Mouse (Mus musculus) forebrain, embryonic 16.5 days (tissue): Measurements from ENCODE around the gene Bicra. TPM values are rescaled to one million over a fixed set of nuclear protein-coding genes. Genes with fewer than 3 reads are reported as not detected.
A peak's percentile ranks its signal among the peaks of the same experiment; 100 is the strongest.

Source experiments
- ATAC-seq: fragments of 200-750 bp; cut with Nextera tagmentation; 2 replicates; pipeline ENCODE4 v1.8.0; 2017; ENCODE audit warnings: mild to moderate bottlenecking, moderate library complexity
- H3K27ac ChIP-seq: fragments of 300-500 bp; sonication (generic); 2 replicates; pipeline ENCODE4 v1.5.1; 2014; ENCODE audit warnings: low read length, control low read depth
- H3K27me3 ChIP-seq: fragments of 300-500 bp; sonication (generic); replicated peaks from 2 replicates; pipeline ENCODE4 v1.6.1; 2014; ENCODE audit warnings: low read length; ENCODE audit not compliant: control insufficient read depth, insufficient read depth
- H3K36me3 ChIP-seq: fragments of 300-500 bp; sonication (generic); 2 replicates; pipeline ENCODE4 v1.6.1; 2014; ENCODE audit not compliant: control insufficient read depth, insufficient read depth
- H3K4me1 ChIP-seq: fragments of 300-500 bp; sonication (generic); replicated peaks from 2 replicates; pipeline ENCODE4 v1.6.1; 2014; ENCODE audit warnings: low read length; ENCODE audit not compliant: control insufficient read depth, insufficient read depth
- H3K4me2 ChIP-seq: fragments of 300-500 bp; sonication (generic); 2 replicates; pipeline ENCODE4 v1.6.1; 2014; ENCODE audit warnings: mild to moderate bottlenecking, low read length, control low read depth
- H3K4me3 ChIP-seq: fragments of 300-500 bp; sonication (generic); replicated peaks from 2 replicates; pipeline ENCODE4 v1.5.1; 2014; ENCODE audit warnings: mild to moderate bottlenecking, low read length, control low read depth
- H3K9ac ChIP-seq: fragments of 300-500 bp; sonication (generic); replicated peaks from 2 replicates; pipeline ENCODE4 v1.6.1; 2014; ENCODE audit warnings: low read depth, low read length, control low read depth
- H3K9me3 ChIP-seq: fragments of 300-500 bp; sonication (generic); 2 replicates; pipeline ENCODE4 v1.6.1; 2016; ENCODE audit warnings: low read length; ENCODE audit not compliant: control insufficient read depth
- WGBS: fragments of 180-500 bp; shearing (Covaris S2); extraction: QIAGEN DNeasy Blood & Tissue Kit; methylation state at CpG from one replicate; pipeline ENCODE4 v1.1.7; 2014; 5-methylcytosine and 5-hydroxymethylcytosine counted together
- polyA plus RNA-seq: library from polyadenylated mRNA; unstranded; fragments of >200 nt; fragmentation: Nextera tagmentation; extraction: Ambion mirVana; gene quantifications from 2 replicates; pipeline ENCODE4 v1.2.1, GENCODE M21; 2015

Bicra gene
- polyA plus RNA-seq, 1 experiment from 2014 or later, result 11.2 TPM

DNA sequence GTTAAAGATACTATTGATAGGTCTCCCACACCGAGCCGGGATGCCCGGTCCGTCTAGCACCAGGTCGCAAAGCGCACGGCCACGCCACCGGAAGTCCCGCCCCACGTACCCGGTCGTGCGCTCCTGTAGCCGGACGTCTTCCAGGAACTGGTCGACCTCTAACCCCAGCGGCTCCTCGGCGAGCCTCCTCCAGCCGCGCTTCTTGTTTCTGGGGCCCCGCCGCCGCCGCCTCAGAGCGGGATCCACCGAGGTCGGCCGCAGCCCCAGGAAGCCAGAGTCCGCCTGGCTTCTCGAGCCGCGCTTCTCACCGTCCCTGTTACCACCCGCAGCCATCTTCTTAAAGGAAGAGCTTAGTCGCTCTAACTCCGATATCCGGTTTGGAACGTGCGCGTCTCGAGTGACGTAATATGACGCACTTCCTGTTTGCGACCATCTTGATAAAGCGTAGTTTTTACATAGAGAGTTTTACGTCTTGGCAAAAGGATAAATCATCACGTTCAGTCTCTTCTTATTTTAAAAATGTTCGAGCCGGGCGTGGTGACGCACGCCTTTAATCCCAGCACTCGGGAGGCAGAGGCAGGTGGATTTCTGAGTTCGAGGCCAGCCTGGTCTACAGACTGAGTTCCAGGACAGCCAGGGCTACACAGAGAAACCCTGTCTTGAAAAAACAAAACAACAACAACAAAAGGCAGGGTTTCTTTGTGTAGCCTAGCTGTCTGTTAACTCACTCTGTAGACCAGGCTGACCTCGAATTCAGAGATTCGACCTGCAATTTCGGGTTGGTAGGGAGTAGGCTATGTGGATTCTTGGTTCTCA lies 101.8 kb downstream of the Bicra start, which contains the start of gene Nop53:
Gene Nop53 (minus strand): TSS at position 354 of the 816 bp plus-strand sequence.
- 1% methylated on average over 59 of the region's 59 CpGs for WGBS
- H3K9me3 ChIP-seq, result no peaks in the 10 kb centered on the region

DNA sequence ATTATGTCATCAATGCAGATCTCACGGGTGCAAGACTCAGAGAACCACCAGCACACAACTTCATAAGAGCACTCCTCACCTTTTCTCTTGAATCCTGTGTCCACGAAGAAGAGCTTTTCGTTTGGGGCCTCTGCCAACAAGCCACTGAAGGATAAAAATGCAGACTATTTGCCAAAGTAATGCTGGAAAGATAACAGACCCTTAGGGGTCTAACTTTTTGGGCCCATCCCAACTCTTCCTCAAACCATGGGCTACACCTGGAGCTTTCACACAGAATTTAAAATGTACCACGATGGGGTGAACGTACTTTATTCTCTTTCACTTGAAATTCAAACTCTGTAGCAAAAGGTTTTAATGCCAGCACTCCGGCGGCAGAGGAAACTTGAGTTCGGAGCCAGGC lies 102.5 kb downstream of the Bicra start:
- 5% methylated on average over 8 of the region's 8 CpGs for WGBS
- H3K4me3 ChIP-seq, result peak overlapping the region; percentile 62
- peak overlapping the region; percentile 76 for H3K4me2 ChIP-seq
- peaks cover 29% of the 10 kb centered on the region for H3K36me3 ChIP-seq
- peak overlapping the region; percentile 66 for H3K9ac ChIP-seq
- no peaks in the 10 kb centered on the region for H3K9me3 ChIP-seq
- no peaks in the 10 kb centered on the region for H3K27me3 ChIP-seq
- peaks cover 22% of the 10 kb centered on the region for H3K4me1 ChIP-seq
- H3K27ac ChIP-seq, result peak overlapping the region; percentile 94
- ATAC-seq, result no peak

More for the DNA sequence above, 101.8 kb downstream of the Bicra start, which contains the start of gene Nop53:
- Histone ChIP-seq H3K4me3 (peak within 1 kb of the TSS; percentile 62), H3K36me3 (peaks cover 24% of the 10 kb centered on the region), H3K27ac (peak within 1 kb of the TSS; percentile 94), H3K4me2 (peak within 1 kb of the TSS; percentile 76), H3K4me1 (peaks cover 22% of the 10 kb centered on the region), H3K27me3 (no peaks in the 10 kb centered on the region), H3K9ac (peak within 1 kb of the TSS; percentile 66)
- peak; percentile 95 for ATAC-seq

DNA sequence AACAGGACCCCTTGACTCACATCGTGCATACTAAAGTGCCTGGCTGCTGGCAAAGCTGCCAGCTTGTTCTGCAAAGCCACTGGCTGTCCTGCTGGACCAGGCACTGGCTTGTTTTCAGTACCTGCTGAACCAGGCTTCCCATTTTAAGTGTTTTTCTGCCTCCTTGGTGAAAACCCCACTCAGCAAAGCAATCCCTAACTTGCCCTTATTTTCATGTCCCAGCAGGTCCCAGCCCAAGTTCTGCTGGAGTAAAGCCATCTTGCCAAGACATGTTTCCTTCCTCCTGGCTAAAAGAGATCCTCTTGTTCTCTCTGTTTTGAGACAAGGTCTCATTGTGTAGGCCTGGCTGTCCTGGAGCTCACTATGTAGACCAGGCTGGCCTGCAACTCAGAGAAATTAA lies 103.4 kb downstream of the Bicra start:
- Histone ChIP-seq H3K4me1 (peaks cover 22% of the 10 kb centered on the region), H3K27ac (no peak overlapping the region), H3K4me2 (no peak overlapping the region), H3K9ac (no peak overlapping the region), H3K9me3 (no peaks in the 10 kb centered on the region), H3K4me3 (no peak overlapping the region), H3K36me3 (peaks cover 36% of the 10 kb centered on the region), H3K27me3 (no peaks in the 10 kb centered on the region)
- no peak for ATAC-seq
- 100% methylated on average over 1 of the region's 1 CpGs for WGBS

DNA sequence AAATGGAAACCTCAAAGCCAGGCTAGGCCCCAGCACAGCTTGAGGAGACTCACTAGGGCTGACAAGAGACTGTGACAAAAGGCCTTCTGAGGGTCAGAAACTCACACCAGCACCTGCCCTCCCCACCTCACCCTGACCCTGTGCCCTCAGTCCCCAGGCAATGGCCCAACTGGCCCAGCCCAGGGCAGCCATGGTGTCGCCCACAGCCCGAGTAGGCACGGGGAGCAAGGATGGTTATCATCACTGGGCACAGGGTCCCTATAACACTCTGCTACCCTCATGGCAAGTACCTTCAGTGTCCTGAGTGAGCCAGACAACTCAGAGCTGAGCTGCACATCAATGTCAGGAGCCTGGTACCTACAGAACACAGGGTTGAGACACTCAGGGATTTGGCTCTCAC lies 109.1 kb downstream of the Bicra start:
- H3K9me3 ChIP-seq, result peaks cover 3% of the 10 kb centered on the region; the same call in 1 of the 2 replicates

DNA sequence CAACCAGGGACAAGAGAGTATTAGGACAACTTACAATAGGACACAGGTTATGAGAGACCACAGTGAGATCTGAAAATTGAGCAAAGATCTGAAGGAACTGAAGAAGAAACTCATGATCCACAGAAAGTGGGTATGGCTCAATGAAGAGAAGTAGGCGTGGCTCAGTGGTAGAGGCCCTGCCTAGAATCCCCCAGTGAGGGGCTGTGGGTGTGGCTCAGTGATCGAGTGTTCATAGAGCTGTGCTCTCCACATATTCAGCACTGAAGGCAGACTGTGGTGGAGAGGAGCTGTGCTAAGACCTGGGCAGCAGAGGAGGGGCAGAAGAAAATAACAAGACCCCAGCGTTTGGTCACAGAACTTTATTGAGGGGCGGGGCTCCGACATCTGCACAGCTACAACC lies 110.2 kb downstream of the Bicra start:
- peaks cover 71% of the 10 kb centered on the region for H3K36me3 ChIP-seq
- H3K4me3 ChIP-seq, result no peak overlapping the region
- H3K4me1 ChIP-seq, result no peaks in the 10 kb centered on the region
- ATAC-seq, result no peak
- 90% methylated on average over 5 of the region's 5 CpGs for WGBS
- H3K27ac ChIP-seq, result no peak overlapping the region
- H3K9ac ChIP-seq, result no peak overlapping the region
- no peaks in the 10 kb centered on the region for H3K27me3 ChIP-seq
- H3K9me3 ChIP-seq, result peaks cover 3% of the 10 kb centered on the region; the same call in 1 of the 2 replicates
- H3K4me2 ChIP-seq, result no peak overlapping the region

More for the DNA sequence above, 109.1 kb downstream of the Bicra start:
- Histone ChIP-seq H3K27me3 (no peaks in the 10 kb centered on the region), H3K4me3 (no peak overlapping the region), H3K4me2 (no peak overlapping the region), H3K9ac (no peak overlapping the region), H3K27ac (no peak overlapping the region), H3K4me1 (peaks cover 3% of the 10 kb centered on the region; the same call in 1 of the 2 replicates), H3K36me3 (peaks cover 78% of the 10 kb centered on the region)
- 91% methylated on average over 3 of the region's 3 CpGs for WGBS
- no peak for ATAC-seq

DNA sequence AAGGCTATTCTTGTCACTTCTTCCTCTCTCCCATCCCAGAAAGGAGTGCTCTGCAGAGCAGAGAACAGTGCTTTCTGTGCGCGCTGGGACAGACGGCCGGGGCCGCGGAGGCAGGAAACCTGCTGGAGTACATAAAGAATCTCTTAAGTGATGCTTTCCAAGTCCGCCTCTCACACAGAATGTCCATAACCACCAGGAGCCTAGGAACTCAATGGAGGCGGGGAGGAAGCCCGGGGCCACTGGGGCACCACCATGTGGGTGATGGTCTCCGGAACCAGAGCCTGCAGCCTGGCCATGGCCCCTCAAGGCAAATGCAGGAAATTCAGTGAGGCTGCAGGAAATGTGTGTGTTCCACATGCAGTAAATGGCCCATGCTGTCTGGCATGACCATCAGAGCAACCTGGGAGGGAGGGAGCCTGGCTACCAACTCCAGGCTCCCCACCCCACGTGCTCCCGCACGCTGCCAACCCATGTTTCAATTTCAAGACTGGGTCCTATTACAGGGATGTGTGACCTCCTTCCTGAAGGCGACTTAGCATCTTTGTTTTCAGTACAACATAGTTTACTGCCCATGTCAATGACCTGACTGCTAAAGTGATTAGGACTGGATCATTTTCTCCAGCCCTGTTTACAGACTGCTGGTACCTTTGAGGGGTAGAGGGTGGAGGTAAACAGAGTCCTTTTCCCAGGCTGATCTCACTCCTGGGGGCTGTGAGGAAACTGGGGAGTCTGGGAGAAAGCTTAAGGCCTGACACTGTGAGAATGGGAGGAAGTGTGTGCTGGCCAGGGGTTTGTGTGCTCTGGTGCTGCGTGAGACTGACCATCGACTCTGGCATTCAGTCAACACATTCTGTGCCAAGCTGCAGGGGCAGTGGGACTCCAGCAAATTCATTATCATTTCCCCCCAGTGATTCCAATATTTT lies 114.0 kb downstream of the Bicra start:
- Histone ChIP-seq H3K9me3 (peaks cover 3% of the 10 kb centered on the region; the same call in 1 of the 2 replicates), H3K4me1 (no peaks in the 10 kb centered on the region), H3K27me3 (no peaks in the 10 kb centered on the region), H3K9ac (no peak overlapping the region), H3K4me2 (no peak overlapping the region), H3K27ac (no peak overlapping the region), H3K36me3 (peaks cover 38% of the 10 kb centered on the region), H3K4me3 (no peak overlapping the region)
- 63% methylated on average over 16 of the region's 16 CpGs for WGBS
- ATAC-seq, result no peak

DNA sequence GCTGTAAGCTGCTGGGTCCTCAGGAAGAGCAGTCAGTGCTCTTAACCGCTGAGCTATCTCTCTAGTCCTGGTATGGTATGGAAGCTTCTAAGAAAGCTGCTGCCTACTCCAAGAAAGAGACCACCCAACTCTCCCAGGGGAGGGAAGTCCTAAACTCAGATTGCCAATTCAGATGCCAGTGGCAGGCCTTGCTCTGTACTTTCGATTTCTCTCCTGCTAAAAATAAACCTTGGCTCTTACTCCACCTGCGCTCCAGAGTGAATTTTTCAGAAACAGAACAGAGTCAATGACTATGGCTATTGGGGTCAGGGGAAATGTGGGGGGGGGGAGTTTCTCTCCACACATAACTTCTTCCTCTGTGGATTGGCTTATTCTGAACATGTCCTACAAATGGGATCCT lies 116.1 kb downstream of the Bicra start:
- no peak overlapping the region for H3K27ac ChIP-seq
- no peak overlapping the region for H3K9ac ChIP-seq
- peaks cover 18% of the 10 kb centered on the region for H3K36me3 ChIP-seq
- no peaks in the 10 kb centered on the region for H3K27me3 ChIP-seq
- H3K4me2 ChIP-seq, result no peak overlapping the region
- no peaks in the 10 kb centered on the region for H3K4me1 ChIP-seq
- peaks cover 3% of the 10 kb centered on the region; the same call in 1 of the 2 replicates for H3K9me3 ChIP-seq
- no peak for ATAC-seq
- H3K4me3 ChIP-seq, result no peak overlapping the region
- 81% methylated on average over 3 of the region's 3 CpGs for WGBS

DNA sequence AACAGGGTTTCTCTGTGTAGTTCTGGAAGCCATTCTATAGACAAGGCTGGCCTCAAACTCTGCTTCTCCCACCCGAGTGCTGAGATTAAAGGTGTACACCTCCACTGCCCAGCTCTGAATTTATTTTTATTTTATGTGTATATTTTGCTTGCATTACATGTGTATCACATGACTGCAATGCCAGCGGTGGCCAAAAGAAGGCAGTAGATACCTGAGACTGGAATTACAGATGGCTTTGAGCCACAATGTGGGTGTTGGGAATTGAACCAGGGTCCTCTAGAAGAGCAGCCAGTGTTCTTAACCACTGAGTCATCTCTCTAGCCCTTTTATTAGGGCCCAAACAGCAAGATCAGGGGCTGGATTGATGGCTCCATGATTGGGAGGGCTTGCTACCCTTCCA lies 117.2 kb downstream of the Bicra start:
- H3K4me1 ChIP-seq, result no peaks in the 10 kb centered on the region
- WGBS, result 68% methylated on average over 2 of the region's 2 CpGs
- H3K9ac ChIP-seq, result no peak overlapping the region
- no peak overlapping the region for H3K4me3 ChIP-seq
- H3K36me3 ChIP-seq, result peaks cover 8% of the 10 kb centered on the region
- H3K27ac ChIP-seq, result no peak overlapping the region
- no peak overlapping the region for H3K4me2 ChIP-seq
- H3K9me3 ChIP-seq, result peaks cover 3% of the 10 kb centered on the region; the same call in 1 of the 2 replicates
- no peak for ATAC-seq
- H3K27me3 ChIP-seq, result no peaks in the 10 kb centered on the region

DNA sequence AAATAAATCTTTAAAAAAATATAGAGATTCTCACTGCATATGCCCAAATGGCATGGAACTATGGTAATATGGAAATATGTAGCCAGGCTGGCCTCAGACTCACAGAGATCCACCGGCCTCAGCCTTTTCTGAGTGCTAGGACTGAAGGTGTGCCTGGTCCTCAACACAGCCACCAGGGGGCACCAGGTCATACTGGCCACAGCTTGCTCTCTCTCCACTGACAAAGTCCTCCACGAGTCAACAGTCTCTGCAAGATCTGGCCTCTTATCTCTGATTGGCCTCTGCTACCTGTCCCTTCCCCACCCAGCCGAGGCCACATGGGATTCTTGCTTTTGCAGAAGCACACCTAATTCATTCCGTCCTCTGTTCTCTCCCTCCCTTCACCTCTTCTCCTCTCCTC lies 117.8 kb downstream of the Bicra start:
- no peak overlapping the region for H3K4me2 ChIP-seq
- H3K36me3 ChIP-seq, result peaks cover 2% of the 10 kb centered on the region
- no peaks in the 10 kb centered on the region for H3K4me1 ChIP-seq
- H3K9me3 ChIP-seq, result no peaks in the 10 kb centered on the region
- H3K9ac ChIP-seq, result no peak overlapping the region
- H3K4me3 ChIP-seq, result no peak overlapping the region
- H3K27ac ChIP-seq, result no peak overlapping the region
- ATAC-seq, result no peak
- H3K27me3 ChIP-seq, result no peaks in the 10 kb centered on the region
- WGBS, result 43% methylated on average over 4 of the region's 4 CpGs
